Mouse (Mus musculus): ENCODE data around the gene Mettl14. TPM values are rescaled to one million over a fixed set of nuclear protein-coding genes. Genes with fewer than 3 reads are reported as not detected.
A peak's percentile ranks its signal among the peaks of the same experiment; 100 is the strongest.

Mettl14 gene
- polyA plus RNA-seq, 1 experiment, result 8.5 TPM

GRCm38 (mm10) chr3:123356377-123356991 is 29.4 kb downstream of the Mettl14 start:
- 58% methylated on average over 4 of the region's 4 CpGs for WGBS
- H3K27ac ChIP-seq (ENCODE audit: control insufficient read depth, insufficient read depth, low read length), result no peak overlapping the region
- H3K4me1 ChIP-seq (replicated peaks; ENCODE audit: control insufficient read depth, insufficient read depth, low read length), result no peaks in the 10 kb centered on the region
- no peak for TF ChIP-seq CTCF (IDR thresholded peaks at IDR 0.05; ENCODE audit: borderline replicate concordance, control insufficient read depth, extremely low read depth, insufficient read depth, low read length, poor library complexity)
- TF ChIP-seq POLR2A (IDR thresholded peaks at IDR 0.05; ENCODE audit: control insufficient read depth, extremely low read depth, insufficient read depth, low read length, poor library complexity), result no peak
- no peak overlapping the region for H3K4me3 ChIP-seq (ENCODE audit: control insufficient read depth, insufficient read depth, low read length)
- H3K36me3 ChIP-seq (ENCODE audit: control insufficient read depth, insufficient read depth, low read length), result no peaks in the 10 kb centered on the region
- DNase-seq, result no peak
- no peaks in the 10 kb centered on the region for H3K27me3 ChIP-seq (ENCODE audit: control insufficient read depth, insufficient read depth, low read length)

GRCm38 (mm10) chr3:123354388-123354787 is 31.5 kb downstream of the Mettl14 start:
- TF ChIP-seq POLR2A (IDR thresholded peaks at IDR 0.05; ENCODE audit: control insufficient read depth, extremely low read depth, insufficient read depth, low read length, poor library complexity) (no peak), CTCF (IDR thresholded peaks at IDR 0.05; ENCODE audit: borderline replicate concordance, control insufficient read depth, extremely low read depth, insufficient read depth, low read length, poor library complexity) (no peak)
- no peaks in the 10 kb centered on the region for H3K27me3 ChIP-seq (ENCODE audit: control insufficient read depth, insufficient read depth, low read length)
- H3K36me3 ChIP-seq (ENCODE audit: control insufficient read depth, insufficient read depth, low read length), result no peaks in the 10 kb centered on the region
- H3K4me1 ChIP-seq (replicated peaks; ENCODE audit: control insufficient read depth, insufficient read depth, low read length), result no peaks in the 10 kb centered on the region
- H3K27ac ChIP-seq (ENCODE audit: control insufficient read depth, insufficient read depth, low read length), result no peak overlapping the region
- no peak for DNase-seq
- 97% methylated on average over 9 of the region's 9 CpGs for WGBS
- H3K4me3 ChIP-seq (ENCODE audit: control insufficient read depth, insufficient read depth, low read length), result no peak overlapping the region

- TF ChIP-seq POLR2A (IDR thresholded peaks at IDR 0.05; ENCODE audit: control insufficient read depth, extremely low read depth, insufficient read depth, low read length, poor library complexity), result no peak
- 0 out of 2 replicates have a peak, but pooled peaks have one; percentile 31 for TF ChIP-seq CTCF (IDR thresholded peaks at IDR 0.05; ENCODE audit: borderline replicate concordance, control insufficient read depth, extremely low read depth, insufficient read depth, low read length, poor library complexity)
- Histone ChIP-seq H3K27ac (ENCODE audit: control insufficient read depth, insufficient read depth, low read length) (no peak overlapping the region), H3K27me3 (ENCODE audit: control insufficient read depth, insufficient read depth, low read length) (no peaks in the 10 kb centered on the region), H3K36me3 (ENCODE audit: control insufficient read depth, insufficient read depth, low read length) (no peaks in the 10 kb centered on the region), H3K4me3 (ENCODE audit: control insufficient read depth, insufficient read depth, low read length) (no peak overlapping the region), H3K4me1 (replicated peaks; ENCODE audit: control insufficient read depth, insufficient read depth, low read length) (no peaks in the 10 kb centered on the region)
- 95% methylated on average over 12 of the region's 12 CpGs for WGBS
- DNase-seq, result no peak
Measured at GRCm38 (mm10) chr3:123353661-123354060, 32.2 kb downstream of the Mettl14 start.

GRCm38 (mm10) chr3:123353183-123353582 is 32.7 kb downstream of the Mettl14 start:
- H3K4me1 ChIP-seq (replicated peaks; ENCODE audit: control insufficient read depth, insufficient read depth, low read length), result no peaks in the 10 kb centered on the region
- H3K36me3 ChIP-seq (ENCODE audit: control insufficient read depth, insufficient read depth, low read length), result no peaks in the 10 kb centered on the region
- 68% methylated on average over 6 of the region's 6 CpGs for WGBS
- no peak overlapping the region for H3K27ac ChIP-seq (ENCODE audit: control insufficient read depth, insufficient read depth, low read length)
- no peak overlapping the region for H3K4me3 ChIP-seq (ENCODE audit: control insufficient read depth, insufficient read depth, low read length)
- peak; percentile 9 for DNase-seq
- TF ChIP-seq POLR2A (IDR thresholded peaks at IDR 0.05; ENCODE audit: control insufficient read depth, extremely low read depth, insufficient read depth, low read length, poor library complexity) (no peak), CTCF (IDR thresholded peaks at IDR 0.05; ENCODE audit: borderline replicate concordance, control insufficient read depth, extremely low read depth, insufficient read depth, low read length, poor library complexity) (no peak)
- no peaks in the 10 kb centered on the region for H3K27me3 ChIP-seq (ENCODE audit: control insufficient read depth, insufficient read depth, low read length)

GRCm38 (mm10) chr3:123351519-123351918 is 34.4 kb downstream of the Mettl14 start:
- Histone ChIP-seq H3K36me3 (ENCODE audit: control insufficient read depth, insufficient read depth, low read length) (no peaks in the 10 kb centered on the region), H3K4me1 (replicated peaks; ENCODE audit: control insufficient read depth, insufficient read depth, low read length) (no peaks in the 10 kb centered on the region), H3K27me3 (ENCODE audit: control insufficient read depth, insufficient read depth, low read length) (no peaks in the 10 kb centered on the region), H3K4me3 (ENCODE audit: control insufficient read depth, insufficient read depth, low read length) (no peak overlapping the region), H3K27ac (ENCODE audit: control insufficient read depth, insufficient read depth, low read length) (no peak overlapping the region)
- no peak for TF ChIP-seq POLR2A (IDR thresholded peaks at IDR 0.05; ENCODE audit: control insufficient read depth, extremely low read depth, insufficient read depth, low read length, poor library complexity)
- no peak for TF ChIP-seq CTCF (IDR thresholded peaks at IDR 0.05; ENCODE audit: borderline replicate concordance, control insufficient read depth, extremely low read depth, insufficient read depth, low read length, poor library complexity)
- DNase-seq, result no peak
- WGBS, result 87% methylated on average over 2 of the region's 2 CpGs

GRCm38 (mm10) chr3:123350602-123351001 is 35.3 kb downstream of the Mettl14 start:
- WGBS, result 32% methylated on average over 8 of the region's 8 CpGs
- H3K27me3 ChIP-seq (ENCODE audit: control insufficient read depth, insufficient read depth, low read length), result no peaks in the 10 kb centered on the region
- no peak for DNase-seq
- no peak for TF ChIP-seq CTCF (IDR thresholded peaks at IDR 0.05; ENCODE audit: borderline replicate concordance, control insufficient read depth, extremely low read depth, insufficient read depth, low read length, poor library complexity)
- no peak for TF ChIP-seq POLR2A (IDR thresholded peaks at IDR 0.05; ENCODE audit: control insufficient read depth, extremely low read depth, insufficient read depth, low read length, poor library complexity)
- H3K27ac ChIP-seq (ENCODE audit: control insufficient read depth, insufficient read depth, low read length), result no peak overlapping the region
- H3K4me1 ChIP-seq (replicated peaks; ENCODE audit: control insufficient read depth, insufficient read depth, low read length), result no peaks in the 10 kb centered on the region
- H3K36me3 ChIP-seq (ENCODE audit: control insufficient read depth, insufficient read depth, low read length), result no peaks in the 10 kb centered on the region
- H3K4me3 ChIP-seq (ENCODE audit: control insufficient read depth, insufficient read depth, low read length), result no peak overlapping the region
